Mouse (Mus musculus): ENCODE data around the gene Fbxw4.
"Not testable (repeated sequence)": the region's sequence is repeated elsewhere in the genome, so short reads cannot be mapped to it uniquely, and the experiment has no call there.

Fbxw4 gene

GRCm38 (mm10) chr19:45575632-45576001, 84.5 kb downstream of the Fbxw4 start:
- no peak for DNase-seq

- no peak for DNase-seq
These were observed 85.0 kb downstream of the Fbxw4 start for GRCm38 (mm10) chr19:45574941-45575631.

GRCm38 (mm10) chr19:45574339-45574898, 85.7 kb downstream of the Fbxw4 start:
- no peak for DNase-seq

- peak; percentile 79 to 83 for DNase-seq
These were observed 86.2 kb downstream of the Fbxw4 start for GRCm38 (mm10) chr19:45573861-45574267.

GRCm38 (mm10) chr19:45573033-45573432, 87.1 kb downstream of the Fbxw4 start:
- no peak for DNase-seq

GRCm38 (mm10) chr19:45567367-45567766, 92.7 kb downstream of the Fbxw4 start:
- no peak for DNase-seq

GRCm38 (mm10) chr19:45565925-45566715, 94.0 kb downstream of the Fbxw4 start:
- DNase-seq, result peak; percentile 35 to 49

- DNase-seq, result peak; percentile 84 to 89
These were observed 99.8 kb downstream of the Fbxw4 start, which contains the start of the genes Poll and Gm17018 for GRCm38 (mm10) chr19:45560153-45560890. Gene Poll, minus strand, starts transcription at chr19:45560531. Gene Gm17018, plus strand, starts transcription at chr19:45560615.

GRCm38 (mm10) chr19:45554136-45554535, 106.0 kb downstream of the Fbxw4 start:
- no peak for DNase-seq

- DNase-seq, result no peak
These were observed 107.9 kb downstream of the Fbxw4 start for GRCm38 (mm10) chr19:45552187-45552586.

GRCm38 (mm10) chr19:45549948-45550347, 110.2 kb downstream of the Fbxw4 start:
- DNase-seq, result no peak

GRCm38 (mm10) chr19:45549128-45549915, 110.8 kb downstream of the Fbxw4 start:
- no peak for DNase-seq

GRCm38 (mm10) chr19:45548196-45548595, 111.9 kb downstream of the Fbxw4 start:
- DNase-seq, result not testable (repeated sequence)

- peak; percentile 81 to 90 for DNase-seq
These were observed 115.2 kb downstream of the Fbxw4 start for GRCm38 (mm10) chr19:45544925-45545321.

- DNase-seq, result peak in 1 of 2 experiments; percentile 32
These were observed 115.8 kb downstream of the Fbxw4 start for GRCm38 (mm10) chr19:45544152-45544924.

- no peak for DNase-seq
These were observed 118.1 kb downstream of the Fbxw4 start for GRCm38 (mm10) chr19:45542061-45542460.

GRCm38 (mm10) chr19:45541409-45542041, 118.6 kb downstream of the Fbxw4 start:
- DNase-seq, result peak; percentile 27 to 57

- no peak for DNase-seq
These were observed 119.3 kb downstream of the Fbxw4 start for GRCm38 (mm10) chr19:45540657-45541408.

- DNase-seq, result peak; percentile 60 to 75
These were observed 122.6 kb downstream of the Fbxw4 start for GRCm38 (mm10) chr19:45537505-45537904.

- DNase-seq, result no peak
These were observed 124.2 kb downstream of the Fbxw4 start for GRCm38 (mm10) chr19:45535929-45536328.
